Mouse (Mus musculus): Measurements from ENCODE around the gene Rpgrip1l. TPM values are rescaled to one million over a fixed set of nuclear protein-coding genes. Genes with fewer than 3 reads are reported as not detected.

The Rpgrip1l gene
- total and polyA plus RNA-seq, 2 experiments from 2014 or later: 9.1 to 9.6 TPM

DNA sequence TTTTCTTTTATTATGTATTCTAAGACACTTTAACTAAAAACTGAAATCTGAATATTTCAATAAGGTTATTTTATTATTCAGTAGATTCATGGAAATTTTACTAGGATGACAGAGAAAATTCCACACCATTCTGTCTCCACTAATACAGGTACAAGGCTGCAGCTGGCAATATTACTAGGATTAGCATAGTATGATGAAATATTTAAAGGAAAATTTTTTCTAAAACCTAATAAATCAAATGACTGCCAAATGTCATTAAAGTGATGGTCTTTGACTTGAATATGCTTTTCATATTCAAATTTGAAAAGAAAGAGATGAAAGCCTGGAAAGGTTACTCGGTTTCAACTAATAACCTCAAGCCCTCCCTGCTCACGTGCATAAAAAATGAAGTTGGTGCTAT lies 79.0 kb downstream of the Rpgrip1l start:
- no peak for TF ChIP-seq CTCF (IDR thresholded peaks at IDR 0.05; ENCODE audit: low read depth)
- H3K36me3 ChIP-seq (ENCODE audit: insufficient read depth): 0 out of 2 replicates have a peak, but pooled peaks cover 9% of the 10 kb centered on the region
- no peaks in the 10 kb centered on the region for H3K27me3 ChIP-seq (ENCODE audit: insufficient read depth, low read length)
- no peak overlapping the region for H3K9ac ChIP-seq
- peak; percentile 73; the same call in 1 of the 2 replicates for ATAC-seq
- no peak overlapping the region for H3K4me3 ChIP-seq (ENCODE audit: low read depth, low read length)
- no peaks in the 10 kb centered on the region for H3K4me1 ChIP-seq (ENCODE audit: insufficient read depth)
- no peak overlapping the region for H3K27ac ChIP-seq (ENCODE audit: low read depth, low read length)
- no peak for DNase-seq
- 33% methylated on average over 2 of the region's 2 CpGs for WGBS
- H3K4me2 ChIP-seq (ENCODE audit: low read depth): no peak overlapping the region
- H3K9me3 ChIP-seq (ENCODE audit: low read length): no peaks in the 10 kb centered on the region

DNA sequence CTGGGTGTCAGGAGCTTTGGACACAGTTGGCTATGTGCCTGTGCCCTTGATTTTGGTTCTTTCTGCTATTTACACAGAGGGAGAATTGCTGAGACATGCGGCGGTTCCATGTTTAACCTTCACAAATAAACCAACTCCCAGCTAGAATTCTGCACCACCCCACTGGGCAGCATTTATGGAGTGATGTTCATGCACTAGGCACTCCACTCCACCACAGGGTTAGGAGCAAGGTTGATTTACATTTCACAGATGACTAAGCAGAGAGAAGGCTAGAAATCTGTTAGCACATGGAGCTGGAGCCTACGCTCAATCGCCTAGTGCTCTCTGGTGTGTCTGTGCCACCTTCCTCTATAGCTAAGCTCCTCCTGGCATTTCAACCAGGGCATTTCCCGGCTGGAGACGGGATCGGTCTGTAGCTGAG lies 85.6 kb downstream of the Rpgrip1l start:
- no peak overlapping the region for H3K9ac ChIP-seq
- DNase-seq: no peak
- H3K9me3 ChIP-seq (ENCODE audit: low read length): no peaks in the 10 kb centered on the region
- TF ChIP-seq CTCF (IDR thresholded peaks at IDR 0.05; ENCODE audit: low read depth): no peak
- no peak overlapping the region for H3K4me3 ChIP-seq (ENCODE audit: low read depth, low read length)
- H3K4me2 ChIP-seq (ENCODE audit: low read depth): no peak overlapping the region
- WGBS: 86% methylated on average over 7 of the region's 7 CpGs
- H3K4me1 ChIP-seq (ENCODE audit: insufficient read depth): no peaks in the 10 kb centered on the region
- H3K27ac ChIP-seq (ENCODE audit: low read depth, low read length): no peak overlapping the region
- no peak for ATAC-seq
- H3K36me3 ChIP-seq (ENCODE audit: insufficient read depth): peaks cover 8% of the 10 kb centered on the region; the same call in 1 of the 2 replicates
- H3K27me3 ChIP-seq (ENCODE audit: insufficient read depth, low read length): no peaks in the 10 kb centered on the region

DNA sequence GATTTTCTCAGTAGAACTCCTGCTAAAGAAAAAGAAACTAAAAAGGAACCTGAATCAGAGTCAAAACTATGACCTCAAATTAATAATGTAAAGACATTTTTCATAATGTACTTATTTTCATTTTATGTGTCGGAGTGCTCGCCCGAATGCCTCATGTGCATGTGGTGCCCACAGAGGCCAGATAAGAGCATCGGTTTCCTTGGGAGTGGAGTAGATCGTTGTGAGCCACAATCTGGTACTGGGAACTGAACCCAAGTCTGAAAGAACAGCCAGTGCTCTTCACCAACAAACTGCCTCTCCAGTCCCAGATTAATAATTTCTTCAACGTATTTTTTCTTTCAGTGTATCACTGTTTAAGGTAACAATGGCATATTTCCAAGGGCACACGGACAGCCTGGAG lies 88.8 kb downstream of the Rpgrip1l start:
- Histone ChIP-seq H3K27ac (ENCODE audit: low read depth, low read length) (no peak overlapping the region), H3K9me3 (ENCODE audit: low read length) (no peaks in the 10 kb centered on the region), H3K4me3 (ENCODE audit: low read depth, low read length) (no peak overlapping the region), H3K9ac (no peak overlapping the region), H3K27me3 (ENCODE audit: insufficient read depth, low read length) (no peaks in the 10 kb centered on the region), H3K4me1 (ENCODE audit: insufficient read depth) (no peaks in the 10 kb centered on the region), H3K4me2 (ENCODE audit: low read depth) (no peak overlapping the region), H3K36me3 (ENCODE audit: insufficient read depth) (peaks cover 6% of the 10 kb centered on the region)
- ATAC-seq: no peak
- DNase-seq: no peak
- 87% methylated on average over 7 of the region's 7 CpGs for WGBS
- TF ChIP-seq CTCF (IDR thresholded peaks at IDR 0.05; ENCODE audit: low read depth): no peak

DNA sequence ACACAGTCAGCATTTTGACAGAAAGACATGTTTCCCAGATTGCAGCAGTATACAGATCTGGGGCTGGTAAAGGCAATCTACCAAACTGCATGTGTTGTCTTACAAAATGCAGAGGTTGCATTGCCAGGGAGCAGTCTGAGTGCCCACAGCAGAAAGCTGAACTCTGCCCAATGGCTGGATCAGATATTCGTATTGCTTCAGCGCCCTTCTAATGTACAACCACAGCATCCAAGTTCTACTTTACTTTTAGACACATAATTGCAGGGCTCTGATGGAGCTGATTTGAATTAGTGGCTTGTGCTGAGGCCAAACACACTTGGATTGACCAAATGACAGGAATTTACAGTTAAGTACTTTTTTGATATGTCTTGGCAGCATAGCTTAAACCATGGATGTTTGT lies 91.2 kb downstream of the Rpgrip1l start:
- 89% methylated on average over 2 of the region's 2 CpGs for WGBS
- Histone ChIP-seq H3K4me1 (ENCODE audit: insufficient read depth) (no peaks in the 10 kb centered on the region), H3K27me3 (ENCODE audit: insufficient read depth, low read length) (no peaks in the 10 kb centered on the region), H3K4me2 (ENCODE audit: low read depth) (no peak overlapping the region), H3K27ac (ENCODE audit: low read depth, low read length) (no peak overlapping the region), H3K9me3 (ENCODE audit: low read length) (no peaks in the 10 kb centered on the region), H3K9ac (no peak overlapping the region), H3K4me3 (ENCODE audit: low read depth, low read length) (no peak overlapping the region), H3K36me3 (ENCODE audit: insufficient read depth) (peaks cover 6% of the 10 kb centered on the region)
- DNase-seq (no peak), ATAC-seq (no peak)
- no peak for TF ChIP-seq CTCF (IDR thresholded peaks at IDR 0.05; ENCODE audit: low read depth)

DNA sequence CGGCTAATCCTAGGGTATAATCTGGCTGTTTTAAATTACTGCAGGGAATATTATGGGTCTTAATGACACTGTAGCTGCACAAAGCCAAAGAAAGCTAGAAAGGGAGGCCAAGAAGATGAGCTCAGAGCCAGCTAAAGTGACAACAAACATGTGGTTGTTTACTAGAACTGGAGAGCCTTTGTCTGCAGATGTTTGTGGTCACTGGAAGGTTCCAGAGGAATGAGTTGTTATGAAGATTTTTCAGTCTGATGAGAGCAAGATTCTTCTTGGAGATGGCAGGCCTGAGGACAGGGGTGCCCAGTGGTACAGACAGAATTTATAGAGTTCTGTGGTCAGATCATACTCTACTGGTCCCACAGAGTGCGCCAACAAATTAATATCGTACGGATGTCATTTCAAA lies 94.8 kb downstream of the Rpgrip1l start:
- no peak overlapping the region for H3K9ac ChIP-seq
- H3K4me3 ChIP-seq (ENCODE audit: low read depth, low read length): no peak overlapping the region
- H3K9me3 ChIP-seq (ENCODE audit: low read length): no peaks in the 10 kb centered on the region
- peaks cover 6% of the 10 kb centered on the region; the same call in 1 of the 2 replicates for H3K36me3 ChIP-seq (ENCODE audit: insufficient read depth)
- TF ChIP-seq CTCF (IDR thresholded peaks at IDR 0.05; ENCODE audit: low read depth): no peak
- H3K4me2 ChIP-seq (ENCODE audit: low read depth): no peak overlapping the region
- WGBS: 65% methylated on average over 4 of the region's 4 CpGs
- DNase-seq (no peak), ATAC-seq (no peak)
- no peak overlapping the region for H3K27ac ChIP-seq (ENCODE audit: low read depth, low read length)
- no peaks in the 10 kb centered on the region for H3K27me3 ChIP-seq (ENCODE audit: insufficient read depth, low read length)
- H3K4me1 ChIP-seq (ENCODE audit: insufficient read depth): no peaks in the 10 kb centered on the region

DNA sequence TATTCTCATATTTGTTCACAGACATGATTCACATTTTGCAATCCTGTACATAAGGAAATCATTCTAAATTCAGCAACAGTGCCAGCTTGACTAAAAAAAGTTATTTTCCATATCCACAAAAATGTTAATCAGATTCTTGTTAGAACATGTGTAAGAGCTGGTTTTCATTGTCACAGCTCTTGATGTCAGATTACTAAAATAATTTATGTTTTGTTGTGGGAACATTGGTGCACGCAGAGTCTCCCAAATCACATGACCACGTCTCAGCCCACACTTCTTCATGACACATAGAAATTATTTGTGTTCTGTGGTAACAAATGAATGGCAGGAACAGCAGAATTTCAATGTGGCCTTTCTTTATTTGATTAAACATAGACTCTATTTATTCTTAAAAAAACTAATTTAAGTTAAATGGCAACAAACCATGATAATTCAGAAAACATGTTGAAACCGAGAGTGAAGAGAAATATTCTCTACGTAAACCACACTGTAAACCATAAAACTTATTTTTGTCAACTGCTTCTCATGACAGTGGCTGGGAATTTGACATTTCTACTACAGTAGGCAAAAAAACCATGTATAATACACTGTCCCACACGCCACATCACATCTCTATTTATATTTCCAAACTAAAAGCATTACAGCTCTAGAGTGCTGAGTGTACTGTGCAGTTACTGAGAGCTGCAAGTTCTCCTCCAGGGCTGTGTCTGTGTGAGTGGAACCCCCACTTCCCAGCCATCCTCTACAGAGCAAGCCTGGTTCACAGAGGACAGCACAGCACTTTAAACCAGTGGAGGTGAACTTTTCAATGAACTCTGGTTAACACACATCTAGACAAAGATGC lies 95.8 kb downstream of the Rpgrip1l start:
- Histone ChIP-seq H3K27me3 (ENCODE audit: insufficient read depth, low read length) (no peaks in the 10 kb centered on the region), H3K9ac (no peak overlapping the region), H3K4me1 (ENCODE audit: insufficient read depth) (no peaks in the 10 kb centered on the region), H3K9me3 (ENCODE audit: low read length) (no peaks in the 10 kb centered on the region), H3K36me3 (ENCODE audit: insufficient read depth) (peaks cover 6% of the 10 kb centered on the region; the same call in 1 of the 2 replicates), H3K27ac (ENCODE audit: low read depth, low read length) (no peak overlapping the region), H3K4me2 (ENCODE audit: low read depth) (no peak overlapping the region), H3K4me3 (ENCODE audit: low read depth, low read length) (no peak overlapping the region)
- TF ChIP-seq CTCF (IDR thresholded peaks at IDR 0.05; ENCODE audit: low read depth): no peak
- ATAC-seq: no peak
- WGBS: 78% methylated on average over 5 of the region's 5 CpGs
- DNase-seq: no peak

DNA sequence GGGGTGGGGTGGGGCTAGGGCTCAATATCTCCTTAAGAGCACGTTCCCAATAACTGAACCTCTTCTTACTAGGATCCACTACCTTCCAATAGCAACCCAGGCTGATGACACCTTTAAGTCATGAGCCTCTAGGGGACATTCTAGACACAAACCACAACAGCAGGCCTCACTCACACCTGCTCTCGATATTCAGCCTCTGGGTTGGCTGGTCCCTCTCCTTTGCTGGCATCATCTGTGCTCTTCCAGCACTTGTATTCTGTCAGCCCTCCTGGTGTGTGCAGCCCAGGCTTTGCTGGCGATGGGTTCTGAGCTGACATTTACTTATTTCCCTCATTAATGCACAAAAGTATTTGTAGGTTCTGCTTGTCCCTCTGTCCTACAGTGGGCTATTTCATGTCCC lies 98.8 kb downstream of the Rpgrip1l start:
- Histone ChIP-seq H3K9me3 (ENCODE audit: low read length) (no peaks in the 10 kb centered on the region), H3K27me3 (ENCODE audit: insufficient read depth, low read length) (no peaks in the 10 kb centered on the region), H3K4me1 (ENCODE audit: insufficient read depth) (no peaks in the 10 kb centered on the region), H3K4me2 (ENCODE audit: low read depth) (no peak overlapping the region), H3K27ac (ENCODE audit: low read depth, low read length) (no peak overlapping the region), H3K4me3 (ENCODE audit: low read depth, low read length) (no peak overlapping the region), H3K9ac (no peak overlapping the region), H3K36me3 (ENCODE audit: insufficient read depth) (no peaks in the 10 kb centered on the region)
- no peak for TF ChIP-seq CTCF (IDR thresholded peaks at IDR 0.05; ENCODE audit: low read depth)
- ATAC-seq (no peak), DNase-seq (no peak)
- WGBS: 73% methylated on average over 3 of the region's 3 CpGs
